Mouse (Mus musculus): ENCODE measurements at regions not wholly inside any gene's neighbourhood (a gene's known extent, or its start where the extent isn't known, plus 50 kb on each side); places are given as distances from the start of the nearest gene placed in this dataset.

DNA sequence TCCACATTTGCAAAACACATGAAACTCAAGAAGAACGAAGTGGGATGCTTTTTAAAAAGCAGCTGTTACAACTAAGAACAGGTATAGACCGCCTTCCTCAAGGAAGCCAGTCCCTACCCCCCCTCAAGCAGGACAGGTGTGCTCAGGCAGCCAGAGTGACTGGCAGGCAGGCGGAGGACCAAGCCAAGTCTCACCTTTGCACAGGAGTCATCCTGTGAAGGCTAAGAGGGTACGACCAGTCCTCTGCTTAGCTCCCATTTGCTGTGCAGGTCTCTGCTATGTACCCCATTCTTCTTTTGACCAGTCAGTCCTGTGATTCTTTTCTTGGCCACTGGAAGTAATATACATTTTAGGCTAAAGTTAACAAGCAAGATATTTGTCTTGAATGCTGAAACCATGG, 467.9 kb downstream of the Plcl1 start:
- Histone ChIP-seq H3K4me3 (replicated peaks; ENCODE audit: insufficient read depth, low read depth, low read length) (no peak overlapping the region), H3K27me3 (ENCODE audit: control insufficient read depth, insufficient read depth, low read length) (no peaks in the 10 kb centered on the region; the same call in 1 of the 2 replicates), H3K4me1 (ENCODE audit: control insufficient read depth, insufficient read depth, low read length) (no peaks in the 10 kb centered on the region), H3K27ac (ENCODE audit: insufficient read depth, low read length) (no peak overlapping the region)
- WGBS: 92% methylated on average over 4 of the region's 4 CpGs
- no peak for TF ChIP-seq POLR2A (IDR thresholded peaks at IDR 0.05; ENCODE audit: borderline replicate concordance, insufficient read depth, low read length)
- no peak for TF ChIP-seq CTCF (IDR thresholded peaks at IDR 0.05; ENCODE audit: borderline replicate concordance, insufficient read depth, low read depth, low read length)
- DNase-seq: no peak

DNA sequence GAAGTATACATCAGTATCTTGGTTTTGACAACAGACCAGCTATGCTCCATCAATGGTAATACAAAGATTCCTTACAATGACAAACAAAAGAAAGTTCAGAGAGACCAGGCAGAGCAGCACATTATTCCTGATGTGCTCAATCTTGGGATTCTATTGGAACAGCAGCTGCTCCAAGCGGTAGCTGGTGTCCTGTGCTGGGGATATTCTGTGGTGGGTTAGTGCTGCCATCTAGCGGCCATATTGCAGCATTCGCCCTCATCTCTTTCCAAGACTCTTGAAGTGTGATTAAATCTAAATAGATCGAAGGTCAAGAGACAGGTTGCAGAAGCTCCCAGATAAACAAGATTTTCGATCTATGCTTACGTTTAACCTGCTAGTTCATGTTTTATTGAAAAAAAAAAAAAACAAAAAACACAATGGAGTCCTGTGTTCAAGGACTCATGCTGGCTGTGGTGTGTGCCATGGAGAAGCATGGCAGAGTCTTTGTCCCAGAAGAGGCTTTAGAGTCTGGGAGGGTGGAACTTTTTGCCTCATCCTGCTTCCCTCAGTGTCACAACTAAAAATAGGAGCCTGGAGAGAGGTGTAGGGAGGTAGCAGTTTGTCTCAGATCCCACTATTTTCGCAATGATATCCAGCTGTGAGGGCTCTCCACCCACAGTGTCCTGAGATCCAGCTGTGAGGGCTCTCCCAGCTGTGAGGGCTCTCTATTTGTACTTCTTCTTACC, 468.6 kb downstream of the Plcl1 start:
- Histone ChIP-seq H3K4me3 (replicated peaks; ENCODE audit: insufficient read depth, low read depth, low read length) (no peak overlapping the region), H3K4me1 (ENCODE audit: control insufficient read depth, insufficient read depth, low read length) (no peaks in the 10 kb centered on the region), H3K27ac (ENCODE audit: insufficient read depth, low read length) (no peak overlapping the region), H3K27me3 (ENCODE audit: control insufficient read depth, insufficient read depth, low read length) (no peaks in the 10 kb centered on the region; the same call in 1 of the 2 replicates)
- 10% methylated on average over 7 of the region's 7 CpGs for WGBS
- TF ChIP-seq POLR2A (IDR thresholded peaks at IDR 0.05; ENCODE audit: borderline replicate concordance, insufficient read depth, low read length) (no peak), CTCF (IDR thresholded peaks at IDR 0.05; ENCODE audit: borderline replicate concordance, insufficient read depth, low read depth, low read length) (peak; percentile 77)
- DNase-seq: peak; percentile 52 to 56

DNA sequence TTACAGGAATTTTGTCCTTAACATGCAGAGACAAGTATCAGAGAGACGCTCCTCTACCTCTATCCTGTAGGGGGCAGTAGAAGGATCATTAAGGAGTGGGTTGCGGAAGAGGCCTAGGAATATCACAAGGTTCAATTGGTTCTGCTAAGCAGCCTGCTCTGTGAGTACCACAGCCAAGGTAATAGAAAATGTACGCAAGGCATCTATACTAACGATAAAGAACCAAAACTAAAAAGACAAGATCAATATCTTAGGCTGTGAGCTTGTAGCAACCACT, 469.1 kb downstream of the Plcl1 start:
- Histone ChIP-seq H3K27me3 (ENCODE audit: control insufficient read depth, insufficient read depth, low read length) (no peaks in the 10 kb centered on the region; the same call in 1 of the 2 replicates), H3K27ac (ENCODE audit: insufficient read depth, low read length) (no peak overlapping the region), H3K4me3 (replicated peaks; ENCODE audit: insufficient read depth, low read depth, low read length) (no peak overlapping the region), H3K4me1 (ENCODE audit: control insufficient read depth, insufficient read depth, low read length) (no peaks in the 10 kb centered on the region)
- peak in 1 of 2 experiments; percentile 2 for DNase-seq
- TF ChIP-seq CTCF (IDR thresholded peaks at IDR 0.05; ENCODE audit: borderline replicate concordance, insufficient read depth, low read depth, low read length) (peak; percentile 40; the same call in 1 of the 2 replicates), POLR2A (IDR thresholded peaks at IDR 0.05; ENCODE audit: borderline replicate concordance, insufficient read depth, low read length) (no peak)
- WGBS: 74% methylated on average over 4 of the region's 4 CpGs

DNA sequence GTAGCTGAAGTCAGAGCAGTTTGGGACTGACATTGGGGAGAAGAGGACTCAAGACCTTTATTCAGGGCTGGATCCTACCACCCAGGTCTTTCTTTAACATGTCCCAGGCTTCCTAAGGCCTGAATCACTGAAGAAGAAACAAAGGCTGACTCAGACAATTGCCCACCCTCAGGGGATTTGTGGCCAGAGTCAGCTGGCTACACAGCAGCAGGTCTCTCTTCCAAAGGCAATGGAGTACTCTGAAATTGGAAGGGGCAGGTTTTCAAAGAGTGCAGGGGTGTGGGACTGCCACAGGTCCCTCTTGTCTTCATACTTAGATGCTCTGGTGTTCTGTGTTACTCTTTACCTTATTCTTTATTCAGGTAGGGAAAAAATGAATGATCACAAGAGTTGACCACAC, 478.9 kb downstream of the Plcl1 start:
- no peak for DNase-seq
- Histone ChIP-seq H3K4me1 (ENCODE audit: control insufficient read depth, insufficient read depth, low read length) (no peaks in the 10 kb centered on the region), H3K27ac (ENCODE audit: insufficient read depth, low read length) (no peak overlapping the region), H3K27me3 (ENCODE audit: control insufficient read depth, insufficient read depth, low read length) (no peaks in the 10 kb centered on the region), H3K4me3 (replicated peaks; ENCODE audit: insufficient read depth, low read depth, low read length) (no peak overlapping the region)
- TF ChIP-seq CTCF (IDR thresholded peaks at IDR 0.05; ENCODE audit: borderline replicate concordance, insufficient read depth, low read depth, low read length) (no peak), POLR2A (IDR thresholded peaks at IDR 0.05; ENCODE audit: borderline replicate concordance, insufficient read depth, low read length) (no peak)

DNA sequence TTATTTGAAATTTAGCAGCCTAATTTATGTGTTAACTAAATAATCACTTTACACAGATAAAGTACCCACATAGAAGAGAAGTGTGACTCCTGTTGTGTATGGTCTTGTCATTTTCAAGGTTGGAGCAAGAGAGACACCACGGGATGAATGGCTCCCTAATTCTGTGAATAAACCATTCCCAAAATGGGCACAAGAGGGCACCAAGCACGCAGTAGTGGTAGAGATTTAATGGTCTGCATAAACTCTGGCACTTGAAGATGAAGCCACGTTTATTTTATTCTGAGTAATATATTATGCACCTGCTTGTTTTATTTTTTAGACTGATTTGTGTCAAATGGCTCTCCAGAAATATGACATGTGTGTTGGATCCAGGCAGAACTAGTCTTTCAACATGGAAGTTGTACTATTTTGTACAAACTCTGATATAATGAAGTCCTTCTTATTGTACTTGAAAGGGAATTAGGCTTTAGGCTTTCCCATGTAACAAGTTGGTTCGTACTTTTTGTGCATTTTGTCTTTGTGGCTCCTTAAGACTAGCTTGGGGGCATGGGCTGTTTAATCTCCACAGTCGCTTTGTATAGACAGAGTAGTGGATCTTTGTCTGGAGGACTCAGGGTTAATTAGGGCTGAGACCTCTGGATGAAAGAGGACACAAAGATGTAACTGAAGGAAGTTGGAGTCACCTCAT, 480.8 kb downstream of the Plcl1 start:
- no peak overlapping the region for H3K4me3 ChIP-seq (replicated peaks; ENCODE audit: insufficient read depth, low read depth, low read length)
- H3K4me1 ChIP-seq (ENCODE audit: control insufficient read depth, insufficient read depth, low read length): no peaks in the 10 kb centered on the region
- no peaks in the 10 kb centered on the region for H3K27me3 ChIP-seq (ENCODE audit: control insufficient read depth, insufficient read depth, low read length)
- 26% methylated on average over 5 of the region's 5 CpGs for WGBS
- peak; percentile 25 to 27 for DNase-seq
- TF ChIP-seq POLR2A (IDR thresholded peaks at IDR 0.05; ENCODE audit: borderline replicate concordance, insufficient read depth, low read length) (no peak), CTCF (IDR thresholded peaks at IDR 0.05; ENCODE audit: borderline replicate concordance, insufficient read depth, low read depth, low read length) (peak; percentile 62; the same call in 1 of the 2 replicates)
- H3K27ac ChIP-seq (ENCODE audit: insufficient read depth, low read length): no peak overlapping the region

DNA sequence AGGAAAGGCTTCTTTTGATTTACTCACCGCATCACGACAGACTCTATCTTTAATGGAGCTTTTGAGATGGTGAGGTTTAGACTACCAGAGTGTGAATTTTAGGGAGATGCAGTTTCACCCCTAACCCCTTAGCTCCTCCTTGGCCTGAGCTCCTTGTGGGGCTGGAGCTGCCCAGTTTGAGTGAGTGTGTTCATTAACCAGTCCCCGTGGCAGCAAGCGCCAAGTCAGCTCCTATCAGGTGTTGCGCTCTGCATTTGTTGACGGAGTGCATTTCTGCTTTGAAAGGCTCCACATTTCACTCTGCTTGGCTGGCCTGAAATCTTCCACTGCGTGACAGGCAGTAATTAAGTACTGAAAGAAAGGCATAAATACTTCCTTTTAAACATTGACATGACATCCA, 481.7 kb downstream of the Plcl1 start:
- DNase-seq: no peak
- no peak overlapping the region for H3K4me3 ChIP-seq (replicated peaks; ENCODE audit: insufficient read depth, low read depth, low read length)
- H3K27ac ChIP-seq (ENCODE audit: insufficient read depth, low read length): no peak overlapping the region
- H3K27me3 ChIP-seq (ENCODE audit: control insufficient read depth, insufficient read depth, low read length): no peaks in the 10 kb centered on the region
- 78% methylated on average over 7 of the region's 7 CpGs for WGBS
- TF ChIP-seq CTCF (IDR thresholded peaks at IDR 0.05; ENCODE audit: borderline replicate concordance, insufficient read depth, low read depth, low read length): no peak
- TF ChIP-seq POLR2A (IDR thresholded peaks at IDR 0.05; ENCODE audit: borderline replicate concordance, insufficient read depth, low read length): no peak
- H3K4me1 ChIP-seq (ENCODE audit: control insufficient read depth, insufficient read depth, low read length): no peaks in the 10 kb centered on the region

DNA sequence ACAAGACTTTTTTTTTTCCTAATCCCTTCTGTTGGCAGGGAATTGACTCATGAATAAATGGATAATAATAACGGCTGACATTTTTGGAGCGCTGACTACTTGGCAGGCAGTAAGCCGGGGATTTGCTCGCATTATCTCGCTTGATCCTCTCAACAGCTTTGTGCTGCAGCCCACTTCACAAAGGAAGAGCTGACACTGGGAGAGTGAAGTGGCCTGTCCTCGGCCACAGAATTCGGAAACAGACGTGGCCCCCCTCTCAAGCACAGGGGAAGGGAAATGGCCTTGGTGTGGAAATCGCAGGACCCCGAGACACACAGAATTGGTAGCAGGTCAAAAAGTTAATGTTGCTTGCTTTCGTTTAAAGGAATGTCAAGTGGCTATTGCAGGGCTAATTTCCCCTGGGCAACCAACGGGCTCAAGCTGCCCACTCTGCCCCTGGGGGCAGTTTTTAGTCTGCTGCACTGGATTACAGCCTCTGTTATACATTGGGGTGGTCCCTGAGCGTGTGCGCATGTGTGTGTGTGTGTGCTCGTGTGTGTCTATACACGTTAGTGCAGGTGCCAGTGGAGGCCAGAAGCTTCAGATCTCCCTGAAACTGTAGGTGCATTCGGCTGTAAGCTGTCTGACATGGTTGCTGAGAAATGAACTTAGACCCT, 483.1 kb downstream of the Plcl1 start:
- TF ChIP-seq CTCF (IDR thresholded peaks at IDR 0.05; ENCODE audit: borderline replicate concordance, insufficient read depth, low read depth, low read length): no peak
- no peak for TF ChIP-seq POLR2A (IDR thresholded peaks at IDR 0.05; ENCODE audit: borderline replicate concordance, insufficient read depth, low read length)
- no peak overlapping the region for H3K4me3 ChIP-seq (replicated peaks; ENCODE audit: insufficient read depth, low read depth, low read length)
- H3K4me1 ChIP-seq (ENCODE audit: control insufficient read depth, insufficient read depth, low read length): no peaks in the 10 kb centered on the region
- 14% methylated on average over 17 of the region's 17 CpGs for WGBS
- DNase-seq: no peak
- no peak overlapping the region for H3K27ac ChIP-seq (ENCODE audit: insufficient read depth, low read length)
- H3K27me3 ChIP-seq (ENCODE audit: control insufficient read depth, insufficient read depth, low read length): no peaks in the 10 kb centered on the region
